Mouse (Mus musculus) testis, postnatal 14 days (tissue): ENCODE data around the gene Med24.
"Not testable (repeated sequence)": the region's sequence is repeated elsewhere in the genome, so short reads cannot be mapped to it uniquely, and the experiment has no call there.

ENCODE experiments used
- DNase-seq: peaks from one replicate; pipeline ENCODE4 v3.0.0; 2021; ENCODE audit warnings: low spot score

Med24 gene

DNA sequence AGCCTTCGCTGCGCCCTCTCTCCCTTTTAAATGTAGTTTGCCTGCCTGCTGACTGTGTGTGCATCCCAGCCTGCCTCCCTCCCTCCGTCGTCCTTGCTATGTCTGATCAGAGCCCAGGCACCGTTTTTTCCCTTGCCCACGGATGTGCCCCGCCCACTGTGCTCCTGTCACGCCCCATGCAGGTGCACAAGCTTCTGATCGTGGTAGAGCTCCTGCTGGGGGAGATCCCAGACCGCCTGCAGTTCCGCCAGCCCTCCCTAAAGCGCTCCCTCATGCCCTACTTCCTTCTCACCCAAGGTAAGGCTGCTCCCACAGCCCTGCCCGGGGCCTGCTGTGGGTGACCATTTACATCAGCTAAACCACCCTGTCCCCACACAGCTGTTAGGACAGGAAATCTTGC, 36.0 kb downstream of the Med24 start:
- DNase-seq: no peak

DNA sequence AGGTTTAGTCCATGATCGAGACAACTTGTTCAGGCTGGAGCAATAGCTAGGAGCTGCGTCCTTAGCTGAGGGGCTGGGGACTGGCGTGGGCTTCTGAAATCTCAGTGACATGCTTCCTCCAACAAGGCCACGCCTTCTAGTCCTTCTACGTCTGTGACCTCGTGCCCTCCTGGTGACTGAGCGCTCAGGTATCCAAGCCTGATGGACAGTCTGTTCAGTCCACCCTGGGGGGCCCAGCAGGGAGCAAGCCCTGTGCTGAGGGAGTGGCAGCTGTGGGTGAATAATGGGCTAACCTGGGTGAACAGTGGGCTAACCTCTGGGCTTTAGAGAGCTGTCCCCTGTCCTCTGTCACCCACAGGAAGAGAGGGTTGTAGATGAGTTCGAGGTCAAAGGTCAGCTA, 41.2 kb downstream of the Med24 start:
- no peak for DNase-seq

DNA sequence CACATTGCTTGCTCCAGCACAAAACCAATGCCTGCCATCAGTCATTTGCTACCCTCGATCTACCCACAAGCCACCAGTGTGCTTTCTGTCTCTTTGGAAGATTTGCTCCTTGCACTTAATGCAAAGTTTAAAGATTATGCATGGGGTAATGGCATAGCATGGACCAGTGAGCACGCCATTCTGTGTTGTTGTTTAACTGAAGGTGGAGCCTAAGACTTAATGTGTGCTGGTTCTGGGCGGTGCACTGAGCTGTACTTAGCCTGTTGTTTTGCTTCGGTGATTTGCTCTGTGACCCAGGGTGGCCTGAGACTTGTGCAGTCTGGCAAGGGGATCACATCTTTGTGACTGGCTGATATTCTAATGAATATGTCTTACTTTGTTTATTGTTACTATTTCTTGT, 42.3 kb downstream of the Med24 start:
- DNase-seq: no peak

DNA sequence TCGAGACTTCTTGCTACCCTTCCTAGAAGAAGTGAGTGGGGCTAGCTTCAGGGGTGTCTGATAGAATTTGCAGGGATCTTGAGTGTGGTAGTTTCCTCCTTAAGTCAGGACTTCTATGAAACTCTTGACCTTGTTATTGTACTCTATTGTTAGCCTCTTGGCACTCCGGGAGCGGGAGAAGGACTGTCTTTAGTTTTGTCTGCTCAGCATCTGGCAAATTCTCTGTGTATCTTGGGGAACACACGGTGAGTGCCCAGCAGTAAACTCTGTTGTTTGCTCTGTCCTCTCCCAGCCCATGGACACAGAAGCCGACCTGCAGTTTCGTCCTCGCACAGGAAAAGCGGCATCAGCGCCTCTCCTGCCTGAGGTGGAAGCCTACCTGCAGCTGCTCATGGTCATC, 43.6 kb downstream of the Med24 start:
- no peak for DNase-seq

DNA sequence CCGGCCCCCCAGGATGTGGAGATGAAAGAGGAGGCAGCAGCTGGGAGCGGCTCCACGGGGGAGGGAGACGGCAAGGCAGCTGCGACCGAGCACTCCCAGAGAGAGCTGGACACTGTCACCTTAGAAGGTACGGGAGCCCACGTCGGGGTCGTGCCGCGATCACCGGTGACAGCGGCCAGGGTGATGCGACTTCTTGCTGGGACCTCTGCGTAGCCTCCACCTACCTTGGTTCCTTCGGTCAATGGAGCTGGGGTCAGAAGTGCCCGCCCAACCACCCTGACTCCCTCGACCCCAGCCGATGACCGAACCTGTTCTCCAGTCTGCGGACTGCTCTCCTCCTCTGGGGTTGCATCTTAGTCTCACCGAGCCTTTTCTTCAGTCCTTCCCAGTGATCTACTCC, 46.4 kb downstream of the Med24 start:
- no peak for DNase-seq

DNA sequence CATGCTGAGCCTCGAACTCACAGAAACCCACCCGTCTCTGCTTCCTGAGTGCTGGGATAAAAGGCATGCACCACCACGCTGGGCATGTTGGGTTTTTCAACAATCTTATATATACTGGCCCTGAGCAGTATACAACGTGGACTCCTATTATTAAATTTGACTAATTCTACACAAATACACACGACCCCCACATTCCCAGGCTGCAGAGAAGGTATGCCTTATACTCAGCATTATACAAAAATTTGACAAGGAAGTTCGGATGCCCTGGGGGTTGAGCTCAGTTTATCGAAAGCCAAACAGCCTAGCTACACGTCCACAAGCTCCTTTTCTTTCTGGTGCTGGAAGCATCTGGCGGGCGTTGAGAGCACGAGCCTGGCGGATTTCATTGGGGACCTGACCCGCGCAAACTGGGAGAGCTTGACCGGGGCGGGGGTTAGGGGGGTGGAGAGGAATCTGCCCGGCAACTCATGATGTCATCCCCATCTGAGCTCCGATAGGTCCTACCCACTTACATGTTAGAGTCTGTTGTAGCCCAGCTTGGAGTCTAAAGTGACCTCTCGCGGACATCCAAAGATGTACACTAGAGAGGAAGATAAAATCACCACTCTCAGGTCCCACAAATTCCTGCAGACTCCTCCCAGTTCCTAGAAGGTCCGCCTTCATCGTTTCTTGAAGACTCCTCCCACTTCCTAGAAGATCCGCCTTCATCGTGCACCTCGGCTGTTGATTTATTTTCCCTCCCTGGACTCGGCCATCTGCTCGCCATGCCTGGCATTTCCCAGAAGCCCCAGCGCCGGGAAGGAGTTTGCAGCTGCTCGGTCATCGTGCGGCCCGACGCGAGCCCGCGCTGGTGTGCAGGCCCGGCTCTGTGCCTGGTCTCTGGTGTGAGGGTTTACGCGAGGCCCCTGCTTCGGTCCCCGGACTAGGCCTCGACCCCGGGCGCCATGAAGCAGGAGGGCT, 47.2 kb downstream of the Med24 start, which contains the start of gene Psmd3:
TSS of gene Psmd3 (plus strand) at position 769 of the 960 bp plus-strand sequence.
- DNase-seq: peak; percentile 97

DNA sequence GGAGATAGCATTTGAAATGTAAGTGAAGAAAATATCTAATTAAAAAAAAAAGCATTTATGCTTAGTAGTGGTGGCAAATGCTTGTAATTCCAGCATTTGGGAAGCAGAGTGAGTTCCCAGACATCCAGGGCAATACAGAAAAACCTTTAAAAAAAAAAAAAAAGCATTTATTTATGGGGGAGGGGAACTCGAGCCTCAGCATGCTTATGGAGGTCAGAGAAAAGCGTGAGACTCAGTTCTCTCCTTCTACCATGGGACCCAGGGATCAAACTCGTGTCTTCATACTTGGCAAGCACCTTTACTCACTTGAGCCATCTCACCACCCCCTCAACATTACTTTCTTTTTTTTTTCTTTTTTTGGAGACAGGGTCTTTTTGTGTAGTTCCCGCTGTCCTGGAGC, 48.0 kb downstream of the Med24 start:
- no peak for DNase-seq

DNA sequence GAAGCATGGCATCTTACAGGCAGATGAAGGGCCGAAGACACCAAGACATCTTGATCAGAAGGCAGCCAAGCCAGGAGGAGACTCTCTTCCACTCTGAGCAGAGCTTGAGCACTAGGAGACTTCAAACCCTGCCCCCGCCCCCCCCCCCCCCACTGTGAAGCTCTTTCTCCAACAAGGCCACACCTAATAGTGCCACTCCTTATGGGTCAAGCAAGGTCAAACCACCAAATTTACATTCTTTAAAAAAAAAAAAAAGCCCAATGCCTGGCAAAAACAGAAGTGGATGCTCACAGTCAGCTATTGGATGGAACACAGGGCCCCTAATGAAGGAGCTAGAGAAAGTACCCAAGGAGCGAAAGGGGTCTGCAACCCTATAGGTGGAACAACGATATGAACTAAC, 48.6 kb downstream of the Med24 start:
- DNase-seq: not testable (repeated sequence)

DNA sequence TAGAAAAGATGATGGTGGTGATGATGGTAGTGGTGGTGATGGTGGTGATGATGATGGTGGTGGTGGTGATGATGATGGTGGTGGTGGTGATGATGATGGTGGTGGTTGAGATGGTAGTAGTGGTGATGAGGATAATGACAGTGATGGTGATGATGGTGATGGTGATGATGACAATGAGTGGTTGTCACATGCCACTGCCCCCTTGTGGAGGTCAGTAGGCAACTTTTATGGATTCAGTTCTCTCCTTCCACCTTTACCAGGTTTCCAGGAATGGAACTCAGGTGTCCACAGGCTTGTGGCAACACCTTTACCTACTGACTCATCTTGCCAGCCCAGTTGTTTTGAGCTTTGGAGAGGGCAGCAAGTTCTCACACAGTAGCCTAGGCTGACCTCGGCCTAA, 49.2 kb downstream of the Med24 start:
- DNase-seq: no peak

DNA sequence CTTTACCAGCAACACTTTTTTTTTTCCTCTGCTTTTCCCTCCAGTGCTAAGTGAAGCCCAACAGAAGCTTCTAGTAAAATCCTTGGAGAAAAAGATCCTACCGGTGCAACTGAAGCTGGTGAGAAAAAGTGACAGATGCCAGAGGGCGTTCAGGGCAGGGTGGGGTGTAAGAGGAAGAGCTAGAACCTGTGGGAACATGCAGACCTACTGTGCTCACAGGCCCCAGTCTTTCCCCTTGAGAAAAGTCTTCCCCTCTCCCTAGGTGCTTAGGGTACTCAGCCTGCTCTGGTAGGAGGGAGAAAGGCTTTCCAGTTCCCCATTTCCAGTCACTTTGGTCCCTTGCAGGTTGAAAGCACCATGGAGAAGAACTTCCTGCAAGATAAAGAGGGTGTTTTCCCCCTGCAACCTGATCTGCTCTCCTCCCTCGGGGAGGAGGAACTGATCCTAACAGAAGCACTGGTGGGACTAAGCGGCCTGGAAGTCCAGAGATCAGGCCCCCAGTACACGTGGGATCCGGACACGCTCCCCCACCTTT, 53.3 kb downstream of the Med24 start:
- DNase-seq: no peak

DNA sequence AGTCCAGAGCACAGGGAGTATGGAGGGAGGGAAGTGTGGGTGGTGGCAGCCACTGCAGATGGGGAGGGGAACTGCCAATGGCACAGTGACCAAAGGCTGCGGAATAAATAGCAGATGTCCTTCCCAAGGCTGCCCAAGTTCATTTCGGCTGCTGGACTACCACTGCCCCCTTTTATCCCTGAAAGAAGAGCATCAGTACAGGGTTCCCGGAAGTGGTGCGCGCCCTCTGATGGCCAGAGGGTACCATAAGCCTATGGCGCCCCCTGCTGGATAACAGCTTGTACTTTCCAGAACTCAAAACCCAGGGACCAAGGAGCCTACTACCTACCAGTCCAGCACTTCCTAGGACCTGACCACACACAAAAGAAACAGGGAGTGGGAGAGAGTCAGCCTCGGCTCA, 56.1 kb downstream of the Med24 start:
- peak; percentile 52 for DNase-seq

DNA sequence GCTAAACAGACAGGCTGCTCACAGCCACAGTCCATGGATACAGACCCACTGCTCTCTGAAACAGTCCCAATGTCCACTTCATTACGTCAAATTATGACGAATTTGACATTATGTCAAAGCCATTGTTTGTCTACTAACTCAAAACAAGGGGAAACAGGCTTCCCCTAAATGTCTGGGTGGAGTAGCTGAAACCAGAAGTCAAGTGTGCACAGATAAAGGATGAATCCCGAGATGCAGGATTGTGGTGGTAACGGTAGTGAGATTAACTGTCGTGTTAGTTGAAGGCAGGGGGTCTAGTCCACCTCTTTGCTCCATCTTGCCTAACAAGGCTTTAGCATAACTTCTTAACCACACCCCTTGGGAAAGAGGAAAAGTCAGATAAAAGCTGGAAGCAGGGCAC, 56.8 kb downstream of the Med24 start:
- DNase-seq: no peak

DNA sequence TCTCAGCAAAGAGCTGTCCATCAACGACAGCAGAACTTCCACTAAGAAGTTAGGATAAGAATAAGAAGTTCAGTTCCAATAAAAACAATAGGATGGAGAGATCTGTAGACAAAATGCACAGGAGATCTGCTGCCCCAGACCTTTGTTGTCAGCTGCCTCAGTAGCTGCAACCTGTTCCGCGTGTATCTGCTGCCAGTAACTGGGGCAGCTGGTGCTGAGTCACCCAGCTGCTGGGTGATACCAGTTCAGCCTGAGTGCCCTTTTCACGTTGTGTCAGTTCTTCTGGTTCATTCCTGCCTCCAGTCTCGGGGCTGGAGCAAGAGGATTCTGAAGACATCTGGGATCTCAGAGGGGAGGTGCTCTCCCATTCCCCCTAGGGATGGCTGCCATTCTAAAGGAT, 57.4 kb downstream of the Med24 start:
- no peak for DNase-seq

DNA sequence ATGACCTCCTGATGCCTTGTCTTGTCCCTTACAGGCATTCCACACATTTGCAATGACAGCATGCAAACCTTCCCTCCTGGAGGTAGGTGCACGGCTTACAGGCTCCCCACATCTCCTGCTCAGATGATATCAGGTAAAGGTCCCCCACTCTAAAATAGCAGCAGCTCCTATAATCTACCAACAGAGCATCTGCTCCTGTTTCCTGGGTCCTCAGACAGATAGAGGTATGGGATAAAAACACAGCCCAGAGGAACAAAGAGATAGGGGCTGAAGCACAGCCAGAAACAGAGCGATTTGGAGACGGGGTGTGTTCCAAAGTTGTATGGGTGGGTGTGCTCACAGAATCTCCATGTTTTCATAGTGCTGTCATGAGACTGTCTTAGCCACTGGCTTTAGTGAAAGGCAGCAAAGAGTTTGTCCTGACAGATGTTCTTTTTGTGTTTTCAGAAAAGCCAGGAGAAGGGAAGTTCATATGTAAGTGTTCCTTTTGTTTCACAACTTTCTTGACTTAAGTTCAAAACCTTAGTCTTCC, 57.9 kb downstream of the Med24 start:
- no peak for DNase-seq

DNA sequence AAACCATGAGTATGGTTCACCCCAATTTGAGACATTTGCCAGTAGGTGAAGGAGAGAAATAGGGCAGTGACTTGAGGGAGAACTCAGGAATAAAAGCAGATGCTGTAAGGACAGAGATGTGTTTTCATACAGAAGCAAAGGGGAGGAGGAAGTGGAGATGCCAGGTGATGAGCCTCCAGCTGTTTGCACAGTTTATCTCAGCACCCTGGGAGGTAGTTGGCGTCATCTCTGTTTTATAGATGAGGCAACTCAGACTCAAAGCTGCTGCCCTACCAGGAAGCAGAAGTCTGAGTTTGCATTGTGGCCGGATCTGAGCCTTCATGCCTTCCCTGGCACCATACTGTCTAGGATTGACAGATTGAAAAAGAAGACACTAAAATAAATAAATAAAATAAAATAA, 60.3 kb downstream of the Med24 start:
- DNase-seq: no peak

DNA sequence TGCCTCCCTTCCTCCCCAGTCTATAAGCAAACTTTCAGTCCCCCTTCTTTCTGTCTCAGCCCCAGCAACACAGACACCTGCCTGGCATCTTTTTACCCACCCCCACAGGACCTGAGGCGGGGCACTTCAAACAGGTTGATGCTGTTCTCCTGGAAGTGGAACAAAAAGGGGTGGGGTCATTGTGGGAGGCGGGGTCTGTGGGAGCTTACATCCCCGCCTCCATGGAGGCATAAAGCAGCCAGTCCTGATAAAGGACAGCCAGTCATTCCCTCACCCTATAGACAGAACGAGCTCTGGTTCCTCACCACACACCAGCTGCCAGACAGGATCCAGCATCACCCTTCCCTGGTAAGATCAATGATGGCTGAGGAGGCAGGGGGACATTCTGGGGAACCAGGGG, 65.1 kb downstream of the Med24 start, which contains the start of gene Gsdma:
TSS of gene Gsdma (plus strand) at position 261 of the 400 bp plus-strand sequence.
- no peak for DNase-seq

DNA sequence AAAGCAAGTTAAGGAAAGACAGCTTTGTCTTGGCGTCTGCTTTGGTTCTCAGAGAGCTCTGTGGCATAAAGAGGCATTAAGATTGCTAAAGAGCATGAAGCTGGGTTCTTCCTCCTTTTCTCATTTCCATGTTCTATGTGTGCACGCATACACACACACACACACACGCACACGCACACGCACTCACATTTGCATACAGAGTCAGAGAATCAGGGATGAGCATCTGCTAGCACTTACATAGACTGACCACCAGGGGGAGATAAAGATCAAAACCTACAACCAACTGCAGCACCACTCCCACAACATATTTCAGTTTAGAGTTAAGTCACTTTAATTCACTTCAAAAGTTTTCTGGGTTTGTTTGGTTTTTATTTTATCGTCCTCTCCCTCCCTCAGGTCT, 68.7 kb downstream of the Med24 start:
- DNase-seq: no peak

DNA sequence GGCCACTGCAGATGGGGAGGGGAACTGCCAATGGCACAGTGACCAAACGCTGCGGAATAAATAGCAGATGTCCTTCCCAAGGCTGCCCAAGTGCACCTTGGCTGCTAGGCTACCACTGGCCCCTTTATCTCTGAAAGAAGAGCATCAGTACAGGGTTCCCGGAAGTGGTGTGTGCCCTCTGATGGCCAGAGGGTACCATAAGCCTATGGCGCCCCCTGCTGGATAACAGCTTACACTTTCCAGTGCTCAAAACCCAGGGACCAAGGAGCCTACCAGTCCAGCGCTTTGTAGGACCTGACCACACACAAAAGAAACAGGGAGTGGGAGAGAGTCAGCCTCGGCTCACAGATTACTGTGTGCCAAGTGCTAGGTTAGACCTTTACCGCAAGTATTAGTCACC, 74.2 kb downstream of the Med24 start:
- peak; percentile 68 for DNase-seq
